Mouse (Mus musculus) limb, embryonic 14.5 days (tissue): ENCODE results near the gene 3110082J24Rik. TPM values are rescaled to one million over a fixed set of nuclear protein-coding genes. Genes with fewer than 3 reads are reported as not detected.

Source experiments
- ATAC-seq: fragments of 200-750 bp; cut with Nextera tagmentation; 2 replicates; pipeline ENCODE4 v1.8.0; 2017; ENCODE audit warnings: low read depth, moderate number of reproducible peaks, moderate TSS enrichment; ENCODE audit not compliant: low FRiP score
- DNase-seq: peaks from one replicate; pipeline ENCODE4 v3.0.0-alpha.2; 2015; ENCODE audit warnings: low spot score
- H3K27ac ChIP-seq: fragments of 300-500 bp; sonication (generic); replicated peaks from 2 replicates; pipeline ENCODE4 v1.5.1; 2014; ENCODE audit warnings: low read depth, mild to moderate bottlenecking, low read length, moderate library complexity, mixed read lengths
- H3K27me3 ChIP-seq: fragments of 300-500 bp; sonication (generic); 2 replicates; pipeline ENCODE4 v1.6.1; 2014; ENCODE audit warnings: low read length, mixed read lengths; ENCODE audit not compliant: control insufficient read depth, insufficient read depth
- H3K36me3 ChIP-seq: fragments of 300-500 bp; sonication (generic); 2 replicates; pipeline ENCODE4 v1.6.1; 2014; ENCODE audit warnings: mild to moderate bottlenecking, low read length, moderate library complexity, mixed read lengths; ENCODE audit not compliant: control insufficient read depth, insufficient read depth
- H3K4me1 ChIP-seq: fragments of 300-500 bp; sonication (generic); 2 replicates; pipeline ENCODE4 v1.6.1; 2014; ENCODE audit warnings: antibody characterized with exemption, low read length, mixed read lengths; ENCODE audit not compliant: control insufficient read depth, insufficient read depth
- H3K4me2 ChIP-seq: fragments of 300-500 bp; sonication (generic); replicated peaks from 2 replicates; pipeline ENCODE4 v1.6.1; 2014; ENCODE audit warnings: low read depth, mild to moderate bottlenecking, low read length, moderate library complexity; ENCODE audit not compliant: severe bottlenecking
- H3K4me3 ChIP-seq: fragments of 300-500 bp; sonication (generic); replicated peaks from 2 replicates; pipeline ENCODE4 v1.5.1; 2014; ENCODE audit warnings: low read length
- H3K9ac ChIP-seq: fragments of 300-500 bp; sonication (generic); 2 replicates; pipeline ENCODE4 v1.6.1; 2014; ENCODE audit warnings: mild to moderate bottlenecking, low read depth, low read length, moderate library complexity; ENCODE audit not compliant: severe bottlenecking
- H3K9me3 ChIP-seq: fragments of 300-500 bp; sonication (generic); 2 replicates; pipeline ENCODE4 v1.6.1; 2016; ENCODE audit warnings: low read length; ENCODE audit not compliant: control insufficient read depth
- POLR2A ChIP-seq: fragments of 200-500 bp; IDR thresholded peaks from 2 replicates; pipeline ENCODE4 v1.8.0; 2012; ENCODE audit warnings: inconsistent platforms, mild to moderate bottlenecking, moderate library complexity, borderline replicate concordance; ENCODE audit not compliant: insufficient read depth, insufficient read length; ENCODE audit errors: extremely low read depth
- WGBS: fragments of 180-500 bp; shearing (Covaris S2); extraction: QIAGEN DNeasy Blood & Tissue Kit; methylation state at CpG from one replicate; pipeline ENCODE4 v1.1.7; 2014; 5-methylcytosine and 5-hydroxymethylcytosine counted together
- polyA plus RNA-seq, 2 experiments: library from polyadenylated mRNA; depleted of rRNA in 1 of 2; stranded (reverse) in 1 of 2; unstranded in 1 of 2; fragments of >200 nt; fragmentation: Nextera tagmentation in 1 of 2; extraction: Ambion mirVana in 1 of 2; gene quantifications; 2 replicates each; pipeline versions ENCODE4 v1.2.1 to v1.2.3; 2012 to 2014

Gene 3110082J24Rik
- polyA plus RNA-seq, 2 experiments, result not detected

- Histone ChIP-seq H3K9me3 (no peaks in the 10 kb centered on the region), H3K4me2 (no peak overlapping the region), H3K9ac (no peak overlapping the region), H3K36me3 (0 out of 2 replicates have a peak, but pooled peaks cover 8% of the 10 kb centered on the region), H3K27ac (no peak overlapping the region), H3K4me1 (peaks cover 12% of the 10 kb centered on the region), H3K4me3 (no peak overlapping the region), H3K27me3 (peaks cover 65% of the 10 kb centered on the region)
- DNase-seq, result no peak
- WGBS, result 82% methylated on average over 3 of the region's 3 CpGs
- TF ChIP-seq POLR2A, result no peak
- ATAC-seq, result no peak
Measured at GRCm38 (mm10) chr5:30112533-30113068, 6.7 kb upstream of the 3110082J24Rik start.

- H3K9me3 ChIP-seq, result no peaks in the 10 kb centered on the region
- H3K27ac ChIP-seq, result no peak overlapping the region
- TF ChIP-seq POLR2A, result no peak
- no peak for DNase-seq
- 0 out of 2 replicates have a peak, but pooled peaks cover 4% of the 10 kb centered on the region for H3K36me3 ChIP-seq
- no peak overlapping the region for H3K4me2 ChIP-seq
- H3K4me3 ChIP-seq, result no peak overlapping the region
- no peak overlapping the region for H3K9ac ChIP-seq
- H3K4me1 ChIP-seq, result peaks cover 12% of the 10 kb centered on the region
- H3K27me3 ChIP-seq, result peaks cover 71% of the 10 kb centered on the region
- no peak for ATAC-seq
- 68% methylated on average over 3 of the region's 3 CpGs for WGBS
Measured at GRCm38 (mm10) chr5:30111771-30112170, 5.9 kb upstream of the 3110082J24Rik start.

GRCm38 (mm10) chr5:30111126-30111525, 5.2 kb upstream of the 3110082J24Rik start:
- H3K27ac ChIP-seq, result no peak overlapping the region
- no peak for TF ChIP-seq POLR2A
- H3K4me2 ChIP-seq, result peak overlapping the region; percentile 25
- 6% methylated on average over 12 of the region's 18 CpGs for WGBS
- peaks cover 74% of the 10 kb centered on the region for H3K27me3 ChIP-seq
- H3K36me3 ChIP-seq, result no peaks in the 10 kb centered on the region
- ATAC-seq, result no peak
- H3K9me3 ChIP-seq, result no peaks in the 10 kb centered on the region
- DNase-seq, result peak; percentile 32
- 0 out of 2 replicates have a peak overlapping the region, but pooled peaks have one; percentile 3 for H3K9ac ChIP-seq
- H3K4me3 ChIP-seq, result peak overlapping the region; percentile 8
- peaks cover 12% of the 10 kb centered on the region for H3K4me1 ChIP-seq

- DNase-seq (no peak), ATAC-seq (no peak)
- H3K36me3 ChIP-seq, result no peaks in the 10 kb centered on the region
- H3K27me3 ChIP-seq, result peaks cover 74% of the 10 kb centered on the region
- peaks cover 13% of the 10 kb centered on the region for H3K4me1 ChIP-seq
- H3K4me2 ChIP-seq, result peak overlapping the region; percentile 25
- no peak overlapping the region for H3K27ac ChIP-seq
- no peaks in the 10 kb centered on the region for H3K9me3 ChIP-seq
- H3K9ac ChIP-seq, result 0 out of 2 replicates have a peak overlapping the region, but pooled peaks have one; percentile 3
- WGBS, result 9% methylated on average over 22 of the region's 22 CpGs
- H3K4me3 ChIP-seq, result 0 out of 2 replicates have a peak overlapping the region, but pooled peaks have one; percentile 8
- no peak for TF ChIP-seq POLR2A
Measured at GRCm38 (mm10) chr5:30110371-30111060, 4.6 kb upstream of the 3110082J24Rik start.

GRCm38 (mm10) chr5:30109899-30110298, 4.0 kb upstream of the 3110082J24Rik start:
- Histone ChIP-seq H3K4me2 (no peak overlapping the region), H3K9me3 (no peaks in the 10 kb centered on the region), H3K36me3 (no peaks in the 10 kb centered on the region), H3K27ac (no peak overlapping the region), H3K4me1 (peaks cover 18% of the 10 kb centered on the region), H3K4me3 (no peak overlapping the region), H3K27me3 (peaks cover 77% of the 10 kb centered on the region), H3K9ac (no peak overlapping the region)
- DNase-seq, result no peak
- no peak for ATAC-seq
- TF ChIP-seq POLR2A, result no peak
- 35% methylated on average over 2 of the region's 2 CpGs for WGBS
